Comparison of ENCODE assay signal across 9 mouse cellular contexts in genomic region chr16:58501760-58502301, GRCm38 (mm10). TPM values are rescaled to one million over a fixed set of nuclear protein-coding genes. Genes with fewer than 3 reads are reported as not detected.
DNase-seq lines count a peak whose midpoint lies in the region; ATAC-seq and TF ChIP-seq lines count a peak whose summit lies in the region.
"Had no signal": no experiment of that assay in that cellular context is flagged by ENCODE, and none has a peak within 500 bp of the region (broad histone marks: within the 10 kb centered on the region; RNA-seq: fewer than 3 reads in every experiment).

No protein-coding gene starts in this region.

- no peak for TF ChIP-seq CTCF in hindbrain, postnatal 0 days (IDR thresholded peaks at IDR 0.05; ENCODE audit: low read depth)

- H3K9me3 ChIP-seq in hindbrain, postnatal 0 days (ENCODE audit: low read length), result no peaks in the 10 kb centered on the region

- H3K36me3 ChIP-seq in hindbrain, postnatal 0 days (ENCODE audit: insufficient read depth, low read length), result no peaks in the 10 kb centered on the region

- peak; percentile 69 for DNase-seq in layer of hippocampus, adult 9-11 months
- DNase-seq in layer of hippocampus, postnatal 14 days (ENCODE audit: low spot score in 2 of 2), result no peak
- DNase-seq in brain, adult 2 months (ENCODE audit: low read depth, low spot score), result peak; percentile 68
- no peak for DNase-seq in hindbrain, postnatal 0 days (ENCODE audit: low spot score)
- no peak for DNase-seq in adrenal gland, postnatal 10 days
- DNase-seq in kidney, postnatal 10 days, result no peak
- no peak for DNase-seq in retina, postnatal 1 day
- DNase-seq: adrenal gland, postnatal 14 days had no signal

- WGBS in hindbrain, postnatal 0 days, result 31% methylated on average over 6 of the region's 6 CpGs

- no peaks in the 10 kb centered on the region for H3K27me3 ChIP-seq in hindbrain, postnatal 0 days (ENCODE audit: insufficient read depth, low read length)

- no peak overlapping the region for H3K4me2 ChIP-seq in hindbrain, postnatal 0 days (ENCODE audit: low read depth, low read length)

- 0 out of 2 replicates have a peak, but pooled peaks have one; percentile 30 for ATAC-seq in hindbrain, postnatal 0 days
- ATAC-seq in megakaryocyte progenitor cell, adult 5-6 weeks (replicated peaks; ENCODE audit: poor library complexity), result peak; percentile 58

- no peak overlapping the region for H3K27ac ChIP-seq in hindbrain, postnatal 0 days

- no peak overlapping the region for H3K9ac ChIP-seq in hindbrain, postnatal 0 days (replicated peaks; ENCODE audit: low read length)

- H3K4me1 ChIP-seq in hindbrain, postnatal 0 days (ENCODE audit: insufficient read depth, low read length), result no peaks in the 10 kb centered on the region

- no peak overlapping the region for H3K4me3 ChIP-seq in hindbrain, postnatal 0 days (ENCODE audit: low read length)

RNA-seq across cellular contexts. Expression of gene St3gal6, which starts 22.2 kb away (rescaled TPM):
- total RNA-seq in layer of hippocampus, postnatal 14 days (2021), result 10 to 100 TPM; 16.1 to 20.4 TPM
- 4.4 and 10.8 TPM in 2 replicates for total RNA-seq in hindbrain, postnatal 0 days (2014; rRNA removed)
- 18.5 and 20.5 TPM in 2 replicates for polyA plus RNA-seq in hindbrain, postnatal 0 days (2015; fragmentation: Nextera tagmentation; extraction: Ambion mirVana)
- total RNA-seq in megakaryocyte progenitor cell, adult 5-6 weeks (2015), result 2.8 and 4.5 TPM in 2 replicates
- 4.0 and 8.0 TPM in 2 replicates for total RNA-seq in megakaryocyte progenitor cell, adult 5-6 weeks (2017)
- total RNA-seq in adrenal gland, postnatal 10 days (2021), result 10 to 100 TPM; 23.2 to 29.1 TPM

Comparison
In these comparisons a context has a peak if more than half of its experiments do, and no peak if none do; other contexts are left out.
1. DNase-seq: peak in layer of hippocampus, adult 9-11 months (single experiment) and brain, adult 2 months (single experiment); none in layer of hippocampus, postnatal 14 days (0 of 2), hindbrain, postnatal 0 days (single experiment), adrenal gland, postnatal 10 days (single experiment), kidney, postnatal 10 days (single experiment) and retina, postnatal 1 day (single experiment).